Mouse (Mus musculus): ENCODE data around the gene Ldb2. TPM values are rescaled to one million over a fixed set of nuclear protein-coding genes. Genes with fewer than 3 reads are reported as not detected.

Ldb2 gene
- polyA plus RNA-seq, 1 experiment from 2014 or later, result 71.3 TPM

DNA sequence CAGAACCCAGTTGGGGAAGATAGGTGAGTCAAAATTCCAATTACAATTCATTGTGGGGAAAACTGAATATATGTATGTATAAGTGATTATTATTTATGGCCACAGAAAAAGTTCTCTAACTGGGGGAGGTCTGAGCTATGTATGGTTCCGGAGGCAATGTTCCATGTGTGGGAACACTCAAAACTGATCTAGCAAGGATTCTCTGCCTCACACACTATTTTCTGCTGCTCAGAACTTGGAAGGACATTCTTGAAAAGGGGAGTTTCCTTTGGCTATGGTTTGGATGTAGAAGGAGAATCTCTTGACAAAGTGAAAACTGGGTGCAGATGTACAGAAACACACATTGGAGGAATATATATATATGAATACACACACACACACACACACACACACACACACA, 301.3 kb downstream of the Ldb2 start:
- no peak overlapping the region for H3K9ac ChIP-seq (replicated peaks; ENCODE audit: low read depth, low read length)
- WGBS, result 94% methylated on average over 1 of the region's 1 CpGs
- ATAC-seq (ENCODE audit: insufficient number of reproducible peaks, insufficient read depth, low FRiP score, low read depth), result no peak

DNA sequence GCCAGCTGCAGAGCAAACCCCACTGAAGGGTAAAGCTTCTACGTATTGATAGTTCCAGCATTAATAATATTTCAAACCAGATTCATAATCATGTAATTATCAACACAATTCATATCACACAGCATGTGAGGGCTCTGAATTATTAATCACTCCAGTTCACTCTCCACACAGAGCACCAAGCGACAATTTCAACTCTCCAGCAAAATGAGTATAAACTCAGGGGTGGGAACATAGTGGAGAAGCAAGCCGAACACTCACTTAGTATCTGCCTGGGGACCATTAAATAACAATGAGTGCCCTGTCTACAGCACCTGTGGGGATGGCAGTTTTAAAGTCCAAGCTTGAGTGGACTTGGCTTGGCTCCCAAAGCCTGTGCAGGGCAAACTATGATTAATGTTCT, 302.6 kb downstream of the Ldb2 start:
- Histone ChIP-seq H3K4me2 (replicated peaks; ENCODE audit: low read depth, low read length) (no peak overlapping the region), H3K4me1 (ENCODE audit: control insufficient read depth, insufficient read depth, low read length) (no peaks in the 10 kb centered on the region), H3K36me3 (ENCODE audit: control insufficient read depth, insufficient read depth, low read length) (no peaks in the 10 kb centered on the region), H3K27ac (ENCODE audit: low read length) (no peak overlapping the region), H3K27me3 (ENCODE audit: control insufficient read depth, insufficient read depth, low read length) (no peaks in the 10 kb centered on the region), H3K9me3 (ENCODE audit: control insufficient read depth, low read depth, low read length) (no peaks in the 10 kb centered on the region), H3K9ac (replicated peaks; ENCODE audit: low read depth, low read length) (no peak overlapping the region), H3K4me3 (ENCODE audit: low read depth, low read length) (no peak overlapping the region)
- ATAC-seq (ENCODE audit: insufficient number of reproducible peaks, insufficient read depth, low FRiP score, low read depth), result no peak
- WGBS, result 80% methylated on average over 3 of the region's 3 CpGs

More for the DNA sequence above, 301.3 kb downstream of the Ldb2 start:
- Histone ChIP-seq H3K4me3 (ENCODE audit: low read depth, low read length) (no peak overlapping the region), H3K27me3 (ENCODE audit: control insufficient read depth, insufficient read depth, low read length) (no peaks in the 10 kb centered on the region), H3K9me3 (ENCODE audit: control insufficient read depth, low read depth, low read length) (no peaks in the 10 kb centered on the region), H3K27ac (ENCODE audit: low read length) (no peak overlapping the region), H3K4me2 (replicated peaks; ENCODE audit: low read depth, low read length) (no peak overlapping the region), H3K36me3 (ENCODE audit: control insufficient read depth, insufficient read depth, low read length) (no peaks in the 10 kb centered on the region), H3K4me1 (ENCODE audit: control insufficient read depth, insufficient read depth, low read length) (no peaks in the 10 kb centered on the region)

DNA sequence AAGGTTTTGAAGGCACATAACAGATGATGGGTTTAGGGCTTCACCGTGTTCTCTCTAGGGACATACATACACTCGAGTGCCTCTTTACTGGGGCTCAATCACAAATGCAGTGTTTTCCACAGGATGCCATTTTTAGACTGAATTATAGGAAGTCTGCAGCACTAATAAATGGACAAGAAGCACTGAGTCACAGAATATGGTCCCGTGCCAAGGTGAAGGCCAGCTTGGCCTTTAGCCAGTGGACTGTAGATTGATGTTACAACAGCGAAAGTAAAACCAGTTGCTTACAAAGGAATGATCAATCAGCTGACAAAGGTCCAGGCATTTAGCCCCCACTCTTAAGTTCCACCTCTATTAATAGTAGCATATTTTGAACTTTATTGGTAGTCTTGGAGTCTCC, 304.4 kb downstream of the Ldb2 start:
- no peak for ATAC-seq (ENCODE audit: insufficient number of reproducible peaks, insufficient read depth, low FRiP score, low read depth)
- no peaks in the 10 kb centered on the region for H3K27me3 ChIP-seq (ENCODE audit: control insufficient read depth, insufficient read depth, low read length)
- no peaks in the 10 kb centered on the region for H3K4me1 ChIP-seq (ENCODE audit: control insufficient read depth, insufficient read depth, low read length)
- no peaks in the 10 kb centered on the region for H3K9me3 ChIP-seq (ENCODE audit: control insufficient read depth, low read depth, low read length)
- 51% methylated on average over 4 of the region's 4 CpGs for WGBS
- H3K4me3 ChIP-seq (ENCODE audit: low read depth, low read length), result no peak overlapping the region
- no peak overlapping the region for H3K4me2 ChIP-seq (replicated peaks; ENCODE audit: low read depth, low read length)
- no peaks in the 10 kb centered on the region for H3K36me3 ChIP-seq (ENCODE audit: control insufficient read depth, insufficient read depth, low read length)
- H3K9ac ChIP-seq (replicated peaks; ENCODE audit: low read depth, low read length), result no peak overlapping the region
- H3K27ac ChIP-seq (ENCODE audit: low read length), result no peak overlapping the region

DNA sequence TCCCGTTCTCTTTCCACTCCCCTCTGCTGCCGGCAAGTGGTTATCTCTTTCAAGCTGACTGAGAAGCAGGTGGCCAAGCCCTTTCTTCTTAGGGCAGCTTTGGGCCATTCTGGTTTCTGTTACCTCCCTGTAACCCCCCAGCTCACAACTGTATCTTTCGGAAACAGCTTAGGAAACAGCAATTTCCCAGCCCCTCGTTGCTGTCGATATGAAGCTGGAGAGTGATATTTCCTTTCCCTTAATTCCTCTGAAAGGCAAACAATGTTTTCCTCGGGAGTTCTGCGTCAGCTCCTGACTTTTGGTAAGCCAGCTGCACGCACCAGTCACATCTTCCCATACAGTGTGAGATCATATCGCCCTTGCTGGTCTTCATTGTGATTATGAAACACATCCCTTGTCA, 305.3 kb downstream of the Ldb2 start:
- Histone ChIP-seq H3K4me2 (replicated peaks; ENCODE audit: low read depth, low read length) (no peak overlapping the region), H3K9ac (replicated peaks; ENCODE audit: low read depth, low read length) (no peak overlapping the region), H3K27me3 (ENCODE audit: control insufficient read depth, insufficient read depth, low read length) (no peaks in the 10 kb centered on the region), H3K4me3 (ENCODE audit: low read depth, low read length) (no peak overlapping the region), H3K27ac (ENCODE audit: low read length) (no peak overlapping the region), H3K4me1 (ENCODE audit: control insufficient read depth, insufficient read depth, low read length) (no peaks in the 10 kb centered on the region), H3K36me3 (ENCODE audit: control insufficient read depth, insufficient read depth, low read length) (no peaks in the 10 kb centered on the region), H3K9me3 (ENCODE audit: control insufficient read depth, low read depth, low read length) (no peaks in the 10 kb centered on the region)
- no peak for ATAC-seq (ENCODE audit: insufficient number of reproducible peaks, insufficient read depth, low FRiP score, low read depth)
- 46% methylated on average over 9 of the region's 9 CpGs for WGBS

DNA sequence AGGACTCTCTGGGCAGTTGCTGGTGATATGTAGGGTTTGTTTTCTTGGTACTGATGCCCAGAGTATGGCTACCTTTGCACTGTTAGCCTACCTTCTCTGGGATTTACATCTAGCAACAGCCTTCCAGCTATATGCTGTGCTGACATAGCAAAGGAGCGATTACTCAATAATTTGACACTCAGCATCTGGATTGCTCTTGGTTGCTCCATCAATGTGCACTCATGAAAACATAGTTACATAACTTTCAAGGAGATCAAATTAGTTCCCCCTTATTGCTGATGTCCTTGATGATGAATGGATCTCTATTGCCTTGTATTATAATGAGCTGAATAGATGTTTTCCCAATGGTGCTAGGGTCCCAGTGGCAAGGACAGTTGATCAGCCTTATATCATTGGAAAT, 308.0 kb downstream of the Ldb2 start:
- Histone ChIP-seq H3K36me3 (ENCODE audit: control insufficient read depth, insufficient read depth, low read length) (no peaks in the 10 kb centered on the region), H3K27ac (ENCODE audit: low read length) (no peak overlapping the region), H3K27me3 (ENCODE audit: control insufficient read depth, insufficient read depth, low read length) (no peaks in the 10 kb centered on the region), H3K9me3 (ENCODE audit: control insufficient read depth, low read depth, low read length) (no peaks in the 10 kb centered on the region), H3K4me3 (ENCODE audit: low read depth, low read length) (no peak overlapping the region), H3K4me2 (replicated peaks; ENCODE audit: low read depth, low read length) (no peak overlapping the region), H3K4me1 (ENCODE audit: control insufficient read depth, insufficient read depth, low read length) (no peaks in the 10 kb centered on the region), H3K9ac (replicated peaks; ENCODE audit: low read depth, low read length) (no peak overlapping the region)
- 95% methylated on average over 1 of the region's 1 CpGs for WGBS
- ATAC-seq (ENCODE audit: insufficient number of reproducible peaks, insufficient read depth, low FRiP score, low read depth), result no peak

DNA sequence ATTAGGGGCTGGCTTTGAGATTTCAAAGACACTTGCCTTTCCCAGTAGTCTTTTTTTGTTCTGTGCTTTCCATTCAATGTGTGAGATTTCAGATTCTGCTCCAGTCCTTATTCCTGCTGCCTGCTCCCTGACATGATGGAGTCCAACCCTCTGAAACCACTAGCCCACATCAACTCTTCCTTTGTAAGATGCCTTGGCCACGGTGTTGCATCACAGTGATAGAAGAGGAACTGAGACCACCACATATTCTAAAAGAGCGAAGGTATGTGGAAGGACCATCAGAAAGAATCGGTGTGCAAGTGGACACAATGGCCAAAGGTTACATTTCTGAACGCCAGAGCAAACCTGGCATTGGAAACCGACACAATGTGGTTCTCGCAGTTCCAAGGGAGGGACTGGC, 309.0 kb downstream of the Ldb2 start:
- H3K9ac ChIP-seq (replicated peaks; ENCODE audit: low read depth, low read length), result no peak overlapping the region
- 91% methylated on average over 6 of the region's 6 CpGs for WGBS
- ATAC-seq (ENCODE audit: insufficient number of reproducible peaks, insufficient read depth, low FRiP score, low read depth), result no peak
- H3K27ac ChIP-seq (ENCODE audit: low read length), result no peak overlapping the region
- H3K4me3 ChIP-seq (ENCODE audit: low read depth, low read length), result no peak overlapping the region
- H3K9me3 ChIP-seq (ENCODE audit: control insufficient read depth, low read depth, low read length), result no peaks in the 10 kb centered on the region
- H3K27me3 ChIP-seq (ENCODE audit: control insufficient read depth, insufficient read depth, low read length), result no peaks in the 10 kb centered on the region
- H3K4me1 ChIP-seq (ENCODE audit: control insufficient read depth, insufficient read depth, low read length), result no peaks in the 10 kb centered on the region
- H3K4me2 ChIP-seq (replicated peaks; ENCODE audit: low read depth, low read length), result no peak overlapping the region
- H3K36me3 ChIP-seq (ENCODE audit: control insufficient read depth, insufficient read depth, low read length), result no peaks in the 10 kb centered on the region

DNA sequence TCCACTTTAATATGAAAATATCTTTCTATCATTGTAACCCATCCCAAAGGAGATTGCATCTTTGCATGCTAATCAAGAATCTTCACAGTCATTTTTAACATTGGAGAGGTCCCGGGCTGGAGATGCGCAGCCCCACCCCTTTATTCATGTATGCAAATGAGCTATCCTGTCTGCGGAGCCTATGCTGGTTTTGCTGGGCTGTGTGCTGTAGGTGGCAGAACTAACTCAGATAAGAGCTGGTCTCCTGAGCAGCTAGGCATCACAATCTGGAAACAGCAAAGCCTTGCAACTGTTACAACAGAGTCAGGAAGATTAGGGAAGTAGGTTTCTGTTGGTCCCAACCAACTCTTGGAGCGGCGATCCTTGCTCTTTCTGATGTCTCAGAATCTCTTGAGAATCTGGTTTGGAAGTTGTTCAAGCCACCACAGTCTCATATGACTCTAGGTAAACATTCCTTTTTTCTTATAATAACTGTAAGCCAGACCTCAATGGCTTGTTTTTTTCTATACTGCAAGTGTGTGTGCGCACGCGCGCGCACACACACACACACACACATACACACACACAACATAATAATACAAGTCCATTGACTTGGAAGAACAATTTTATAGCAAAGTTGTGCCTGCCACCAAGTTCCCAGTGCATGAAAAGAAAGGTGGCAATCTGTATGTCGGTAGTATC, 315.9 kb downstream of the Ldb2 start:
- Histone ChIP-seq H3K4me1 (ENCODE audit: control insufficient read depth, insufficient read depth, low read length) (no peaks in the 10 kb centered on the region), H3K4me2 (replicated peaks; ENCODE audit: low read depth, low read length) (no peak overlapping the region), H3K4me3 (ENCODE audit: low read depth, low read length) (no peak overlapping the region), H3K36me3 (ENCODE audit: control insufficient read depth, insufficient read depth, low read length) (no peaks in the 10 kb centered on the region), H3K27me3 (ENCODE audit: control insufficient read depth, insufficient read depth, low read length) (no peaks in the 10 kb centered on the region), H3K9ac (replicated peaks; ENCODE audit: low read depth, low read length) (no peak overlapping the region), H3K27ac (ENCODE audit: low read length) (no peak overlapping the region), H3K9me3 (ENCODE audit: control insufficient read depth, low read depth, low read length) (no peaks in the 10 kb centered on the region)
- ATAC-seq (ENCODE audit: insufficient number of reproducible peaks, insufficient read depth, low FRiP score, low read depth), result 0 out of 2 replicates have a peak, but pooled peaks have one; percentile 49
- 70% methylated on average over 11 of the region's 11 CpGs for WGBS

DNA sequence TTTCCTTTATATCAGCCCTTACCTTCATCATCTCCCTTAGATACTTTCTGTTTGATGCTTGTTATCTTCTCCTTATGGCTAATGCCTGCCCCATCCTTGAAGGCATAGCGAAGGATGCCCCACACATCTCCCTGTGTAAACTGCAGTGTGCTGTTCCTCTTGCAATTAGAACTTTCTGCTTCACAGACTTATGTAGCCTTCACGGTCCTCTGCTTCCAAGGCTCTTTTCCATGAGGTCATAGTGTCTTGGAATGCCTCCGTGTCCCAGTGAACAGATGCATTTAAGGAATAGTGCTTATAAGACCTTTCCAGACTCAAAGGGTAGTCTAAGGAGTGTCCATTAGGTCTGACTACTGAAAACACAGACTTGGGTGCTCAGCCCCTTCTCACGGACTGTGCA, 318.1 kb downstream of the Ldb2 start:
- Histone ChIP-seq H3K9ac (replicated peaks; ENCODE audit: low read depth, low read length) (no peak overlapping the region), H3K4me3 (ENCODE audit: low read depth, low read length) (no peak overlapping the region), H3K9me3 (ENCODE audit: control insufficient read depth, low read depth, low read length) (no peaks in the 10 kb centered on the region), H3K27me3 (ENCODE audit: control insufficient read depth, insufficient read depth, low read length) (no peaks in the 10 kb centered on the region), H3K36me3 (ENCODE audit: control insufficient read depth, insufficient read depth, low read length) (no peaks in the 10 kb centered on the region), H3K4me2 (replicated peaks; ENCODE audit: low read depth, low read length) (no peak overlapping the region), H3K4me1 (ENCODE audit: control insufficient read depth, insufficient read depth, low read length) (no peaks in the 10 kb centered on the region), H3K27ac (ENCODE audit: low read length) (no peak overlapping the region)
- ATAC-seq (ENCODE audit: insufficient number of reproducible peaks, insufficient read depth, low FRiP score, low read depth), result no peak
- WGBS, result 88% methylated on average over 4 of the region's 4 CpGs

DNA sequence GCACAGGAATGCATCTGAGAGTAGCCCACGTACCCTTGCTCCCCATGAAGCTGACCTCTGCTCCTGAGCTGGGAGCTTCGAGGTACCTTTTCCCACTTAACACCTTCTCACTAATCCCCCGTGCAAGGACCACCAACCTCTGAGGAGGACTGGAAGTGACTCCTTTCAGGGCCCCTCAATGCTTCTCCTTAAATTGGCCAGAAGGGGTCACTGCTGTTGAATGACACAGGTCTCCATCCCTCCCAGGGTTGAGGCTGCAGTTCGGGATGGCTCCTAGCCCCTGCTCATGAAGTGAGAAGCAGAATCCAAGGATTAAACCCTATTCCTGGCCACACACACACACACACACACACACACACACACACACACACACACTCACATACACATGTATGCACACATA, 323.1 kb downstream of the Ldb2 start:
- no peak for ATAC-seq (ENCODE audit: insufficient number of reproducible peaks, insufficient read depth, low FRiP score, low read depth)
- no peaks in the 10 kb centered on the region for H3K36me3 ChIP-seq (ENCODE audit: control insufficient read depth, insufficient read depth, low read length)
- no peak overlapping the region for H3K9ac ChIP-seq (replicated peaks; ENCODE audit: low read depth, low read length)
- no peak overlapping the region for H3K27ac ChIP-seq (ENCODE audit: low read length)
- no peaks in the 10 kb centered on the region for H3K9me3 ChIP-seq (ENCODE audit: control insufficient read depth, low read depth, low read length)
- H3K4me3 ChIP-seq (ENCODE audit: low read depth, low read length), result no peak overlapping the region
- H3K4me1 ChIP-seq (ENCODE audit: control insufficient read depth, insufficient read depth, low read length), result no peaks in the 10 kb centered on the region
- H3K27me3 ChIP-seq (ENCODE audit: control insufficient read depth, insufficient read depth, low read length), result no peaks in the 10 kb centered on the region
- 27% methylated on average over 4 of the region's 4 CpGs for WGBS
- H3K4me2 ChIP-seq (replicated peaks; ENCODE audit: low read depth, low read length), result no peak overlapping the region

Measured in stomach, embryonic 14.5 days (tissue).